Mouse (Mus musculus): ENCODE measurements around the gene Myo15b.

Myo15b gene

GRCm38 (mm10) chr11:115903384-115904230, 45.4 kb downstream of the Myo15b start:
- DNase-seq (ENCODE audit: low spot score), result no peak

GRCm38 (mm10) chr11:115904231-115904955, 46.2 kb downstream of the Myo15b start:
- no peak for DNase-seq (ENCODE audit: low spot score)

- DNase-seq (ENCODE audit: low spot score), result no peak
Measured at GRCm38 (mm10) chr11:115904956-115905790, 47.0 kb downstream of the Myo15b start.

- no peak for DNase-seq (ENCODE audit: low spot score)
Measured at GRCm38 (mm10) chr11:115906116-115906515, 47.9 kb downstream of the Myo15b start.

- no peak for DNase-seq (ENCODE audit: low spot score)
Measured at GRCm38 (mm10) chr11:115906521-115906920, 48.3 kb downstream of the Myo15b start.

- no peak for DNase-seq (ENCODE audit: low spot score)
Measured at GRCm38 (mm10) chr11:115911134-115911561, 52.9 kb downstream of the Myo15b start.

- DNase-seq (ENCODE audit: low spot score), result no peak
Measured at GRCm38 (mm10) chr11:115911632-115912376, 53.6 kb downstream of the Myo15b start, which contains the start of gene Smim6. Gene Smim6, plus strand, starts transcription at chr11:115912017.

GRCm38 (mm10) chr11:115916579-115916978, 58.4 kb downstream of the Myo15b start:
- no peak for DNase-seq (ENCODE audit: low spot score)

GRCm38 (mm10) chr11:115918637-115919036, 60.4 kb downstream of the Myo15b start:
- no peak for DNase-seq (ENCODE audit: low spot score)

- no peak for DNase-seq (ENCODE audit: low spot score)
Measured at GRCm38 (mm10) chr11:115919073-115919472, 60.9 kb downstream of the Myo15b start.

GRCm38 (mm10) chr11:115920110-115920818, 62.1 kb downstream of the Myo15b start:
- DNase-seq (ENCODE audit: low spot score), result no peak

- no peak for DNase-seq (ENCODE audit: low spot score)
Measured at GRCm38 (mm10) chr11:115921986-115922385, 63.8 kb downstream of the Myo15b start.

- DNase-seq (ENCODE audit: low spot score), result no peak
Measured at GRCm38 (mm10) chr11:115929031-115929430, 70.8 kb downstream of the Myo15b start.

- no peak for DNase-seq (ENCODE audit: low spot score)
Measured at GRCm38 (mm10) chr11:115929818-115930217, 71.6 kb downstream of the Myo15b start.

GRCm38 (mm10) chr11:115931235-115931634, 73.0 kb downstream of the Myo15b start:
- DNase-seq (ENCODE audit: low spot score), result no peak

GRCm38 (mm10) chr11:115933108-115933746, 75.0 kb downstream of the Myo15b start, which contains the start of the genes Sap30bp and Recql5:
Gene Sap30bp, plus strand, starts transcription at chr11:115933282.
Gene Recql5, minus strand, starts transcription at chr11:115933477.
- DNase-seq (ENCODE audit: low spot score), result peak; percentile 96

GRCm38 (mm10) chr11:115933747-115934110, 75.5 kb downstream of the Myo15b start:
- DNase-seq (ENCODE audit: low spot score), result no peak

- DNase-seq (ENCODE audit: low spot score), result peak; percentile 53
Measured at GRCm38 (mm10) chr11:115939690-115940329, 81.6 kb downstream of the Myo15b start.

GRCm38 (mm10) chr11:115941980-115942379, 83.8 kb downstream of the Myo15b start:
- DNase-seq (ENCODE audit: low spot score), result no peak

All from left cerebral cortex, adult 11 months (tissue).